Mouse (Mus musculus) naive thymus-derived CD4-positive, alpha-beta T cell, adult 5 months (primary cell): ENCODE results near the gene Lrcol1. TPM values are rescaled to one million over a fixed set of nuclear protein-coding genes. Genes with fewer than 3 reads are reported as not detected.

ENCODE experiments used
- polyA plus RNA-seq: library from polyadenylated mRNA; unstranded; fragments of 100-300 nt; shearing (Covaris generic); gene quantifications from one replicate; pipeline ENCODE4 v1.2.1, GENCODE M21; 2017

Lrcol1 gene
- polyA plus RNA-seq, result not detected

GRCm38 (mm10) chr5:110344524-110344923 is at the start of gene Lrcol1:
TSS of gene Lrcol1 (plus strand) at chr5:110344730.

GRCm38 (mm10) chr5:110342648-110343284 is 1.8 kb upstream of the Lrcol1 start, which contains the start of gene P2rx2:
TSS of gene P2rx2 (minus strand) at chr5:110343212.

Other genes starting within 250 kb of the Lrcol1 start
- 2.8 TPM for gene Plcxd1, start 244.8 kb upstream of the Lrcol1 start, polyA plus RNA-seq
- 67.6 TPM for gene Gtpbp6, start 236.5 kb upstream of the Lrcol1 start, polyA plus RNA-seq
- 1.8 TPM for gene Zfp605, start 234.6 kb upstream of the Lrcol1 start, polyA plus RNA-seq
- gene Chfr, start 208.9 kb upstream of the Lrcol1 start, polyA plus RNA-seq, result 65.5 TPM
- 30.7 TPM for gene Golga3, start 168.0 kb upstream of the Lrcol1 start, polyA plus RNA-seq
- 48.9 TPM for gene Ankle2, start 113.7 kb upstream of the Lrcol1 start, polyA plus RNA-seq
- 59.6 TPM for gene Pgam5, start 74.8 kb upstream of the Lrcol1 start, polyA plus RNA-seq
- gene Pxmp2, start 58.5 kb upstream of the Lrcol1 start, polyA plus RNA-seq, result 2.4 TPM
- 3.6 TPM for gene Pole, start 58.4 kb upstream of the Lrcol1 start, polyA plus RNA-seq
- not detected for gene P2rx2, start 1.5 kb upstream of the Lrcol1 start, polyA plus RNA-seq
- gene Fbrsl1, start 103.8 kb downstream of the Lrcol1 start, polyA plus RNA-seq, result 119 TPM
- gene Galnt9, start 199.6 kb downstream of the Lrcol1 start, polyA plus RNA-seq, result 14.7 TPM